Mouse (Mus musculus): ENCODE results near the gene Calm3.

- TF ChIP-seq CTCF (IDR thresholded peaks at IDR 0.05; ENCODE audit: low read depth) (no peak), EP300 (IDR thresholded peaks at IDR 0.05; ENCODE audit: low read depth) (no peak)
Measured at GRCm38 (mm10) chr7:16904120-16904675, 19.7 kb downstream of the Calm3 start.
